Mouse (Mus musculus) heart, postnatal 25 days (tissue): ENCODE results near the gene Abcb11. TPM values are rescaled to one million over a fixed set of nuclear protein-coding genes. Genes with fewer than 3 reads are reported as not detected.

Source experiments
- DNase-seq: peaks from one replicate; pipeline ENCODE4 v3.0.0; 2022; ENCODE audit warnings: low spot score
- intact Hi-C: fragments of 180-260 bp; cut with DNase I; formaldehyde crosslinking; loops from one replicate; pipeline ENCODE4 v1.15.1; 2025
- total RNA-seq, 2 experiments: library from RNA; stranded (reverse); gene quantifications; 2 replicates each; pipeline ENCODE4 v1.2.3; 2021

Abcb11 gene
- total RNA-seq, 2 experiments from 2014 or later, result not detected

GRCm38 (mm10) chr2:69205185-69205584 is 137.2 kb downstream of the Abcb11 start:
- intact Hi-C loops, result loop anchor here (5.0 to 10.0 kb wide), 2 partner anchors 60 to 1643 kb away; no protein-coding TSS in a partner anchor
- DNase-seq, result no peak

- DNase-seq, result no peak
- intact Hi-C loops, result no loop called here
Measured at GRCm38 (mm10) chr2:69193555-69193954, 148.9 kb downstream of the Abcb11 start.

DNA sequence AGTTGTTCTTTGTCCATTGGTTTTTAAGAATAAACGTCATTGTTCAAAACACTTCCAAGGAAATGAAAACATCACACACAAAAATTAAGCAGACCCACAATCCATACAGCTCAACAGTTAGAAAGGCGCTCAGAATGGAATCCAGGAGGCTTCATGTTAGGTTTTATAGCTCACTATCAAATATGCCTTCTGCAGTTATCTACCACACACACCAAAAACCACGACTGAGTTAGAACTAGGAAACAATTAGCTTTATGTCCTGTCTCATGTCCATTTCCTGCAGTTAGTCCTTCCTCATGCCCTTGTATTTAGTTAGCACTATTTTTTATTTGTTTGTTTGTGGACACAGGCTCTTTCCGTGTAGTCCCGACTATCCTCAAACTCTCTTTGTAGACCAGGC is 151.4 kb downstream of the Abcb11 start:
- DNase-seq, result no peak
- intact Hi-C loops, result no loop called here

GRCm38 (mm10) chr2:69189222-69189621 is 153.2 kb downstream of the Abcb11 start:
- DNase-seq, result no peak
- intact Hi-C loops, result no loop called here

DNA sequence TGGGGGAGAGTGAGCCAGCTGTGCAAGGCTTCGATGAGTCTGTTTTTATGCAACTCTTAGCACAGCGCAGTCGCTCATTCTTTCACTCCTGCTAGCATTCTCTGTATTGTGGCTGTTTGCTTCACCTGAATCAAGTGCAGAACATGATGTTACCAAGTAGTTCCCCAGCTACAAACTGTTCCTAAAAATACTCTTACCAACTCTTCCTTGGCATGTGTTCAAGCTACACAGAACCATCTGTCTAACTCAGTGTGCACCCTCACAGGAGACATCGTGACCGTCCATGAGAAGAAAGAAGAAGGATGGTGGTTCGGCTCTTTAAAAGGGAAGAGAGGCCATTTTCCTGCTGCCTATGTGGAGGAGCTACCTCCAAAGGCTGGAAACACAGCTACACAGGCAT is 153.7 kb downstream of the Abcb11 start:
- intact Hi-C loops, result no loop called here
- no peak for DNase-seq

Other genes with a start within 250 kb of the Abcb11 start
- gene Nostrin, start 206.8 kb downstream of the Abcb11 start, total RNA-seq, result 1 to 10 TPM; 4.9 to 5.7 TPM
- 1 to 10 TPM in 1 of 2 experiments, under 1 TPM in 1; 0.96 to 1.1 TPM for gene Spc25, start 136.4 kb downstream of the Abcb11 start, total RNA-seq
- gene G6pc2, start 131.5 kb downstream of the Abcb11 start, total RNA-seq, result not detected
- under 1 TPM; 0.10 to 0.34 TPM for gene Dhrs9, start 37.8 kb upstream of the Abcb11 start, total RNA-seq
- 1 to 10 TPM; 1.1 to 1.4 TPM for gene Lrp2, start 243.4 kb upstream of the Abcb11 start, total RNA-seq